Mouse (Mus musculus) naive thymus-derived CD4-positive, alpha-beta T cell, adult 2 months (primary cell): Measurements from ENCODE around the gene Wwc1.
"Not testable (repeated sequence)": the region's sequence is repeated elsewhere in the genome, so short reads cannot be mapped to it uniquely, and the experiment has no call there.

ENCODE experiments used
- DNase-seq: peaks from one replicate; pipeline ENCODE4 v3.0.0-alpha.2; 2011; ENCODE audit warnings: low read depth

Wwc1 gene

GRCm38 (mm10) chr11:35878559-35878897 lies 101.8 kb downstream of the Wwc1 start:
- DNase-seq = no peak

GRCm38 (mm10) chr11:35877651-35878558 lies 102.4 kb downstream of the Wwc1 start:
- no peak for DNase-seq

- no peak for DNase-seq
Measured at GRCm38 (mm10) chr11:35873624-35874244, 106.6 kb downstream of the Wwc1 start.

GRCm38 (mm10) chr11:35870961-35871360 lies 109.4 kb downstream of the Wwc1 start:
- no peak for DNase-seq

GRCm38 (mm10) chr11:35866140-35866539 lies 114.2 kb downstream of the Wwc1 start:
- DNase-seq = no peak

GRCm38 (mm10) chr11:35864981-35865604 lies 115.2 kb downstream of the Wwc1 start:
- no peak for DNase-seq

- DNase-seq = no peak
Measured at GRCm38 (mm10) chr11:35863653-35864052, 116.7 kb downstream of the Wwc1 start.

GRCm38 (mm10) chr11:35857395-35858067 lies 122.8 kb downstream of the Wwc1 start:
- DNase-seq = no peak

- no peak for DNase-seq
Measured at GRCm38 (mm10) chr11:35856359-35857040, 123.8 kb downstream of the Wwc1 start.

- DNase-seq = no peak
Measured at GRCm38 (mm10) chr11:35855567-35855966, 124.8 kb downstream of the Wwc1 start.

GRCm38 (mm10) chr11:35854941-35855340 lies 125.4 kb downstream of the Wwc1 start:
- no peak for DNase-seq

GRCm38 (mm10) chr11:35853651-35854050 lies 126.7 kb downstream of the Wwc1 start:
- DNase-seq = no peak

- peak; percentile 68 for DNase-seq
Measured at GRCm38 (mm10) chr11:35852731-35853130, 127.6 kb downstream of the Wwc1 start.

GRCm38 (mm10) chr11:35844299-35844698 lies 136.0 kb downstream of the Wwc1 start:
- no peak for DNase-seq

GRCm38 (mm10) chr11:35842560-35842959 lies 137.8 kb downstream of the Wwc1 start:
- DNase-seq = not testable (repeated sequence)

- peak; percentile 56 for DNase-seq
Measured at GRCm38 (mm10) chr11:35841738-35842325, 138.5 kb downstream of the Wwc1 start.

- not testable (repeated sequence) for DNase-seq
Measured at GRCm38 (mm10) chr11:35840806-35841205, 139.5 kb downstream of the Wwc1 start.

GRCm38 (mm10) chr11:35840282-35840681 lies 140.0 kb downstream of the Wwc1 start:
- DNase-seq = peak; percentile 44

GRCm38 (mm10) chr11:35838345-35839338 lies 141.7 kb downstream of the Wwc1 start:
- peak; percentile 70 for DNase-seq
